Mouse (Mus musculus): ENCODE measurements around the gene Defb45.

DNA sequence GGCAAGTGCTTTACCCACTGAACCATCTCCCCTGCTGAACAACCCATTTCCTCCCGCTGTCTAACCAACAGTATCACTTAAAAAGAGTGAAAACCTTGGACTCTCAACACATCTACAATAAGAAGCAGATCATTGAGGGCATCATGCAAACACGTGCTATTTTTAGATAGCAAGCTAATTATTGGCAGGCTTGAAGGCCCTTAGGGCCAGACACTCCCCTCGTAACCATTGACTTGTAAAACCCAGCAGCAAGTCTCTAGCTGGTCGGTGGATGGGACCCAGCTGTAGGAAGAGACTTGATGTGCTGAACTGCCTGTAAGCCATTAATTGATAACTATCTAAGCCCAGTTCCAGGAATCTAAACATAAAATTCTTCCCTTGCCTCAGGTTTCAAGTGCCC lies 55.7 kb downstream of the Defb45 start:
- TF ChIP-seq POLR2A (IDR thresholded peaks at IDR 0.05; ENCODE audit: insufficient read depth, low read depth, low read length) (no peak), CTCF (IDR thresholded peaks at IDR 0.05) (no peak)

All from heart, adult 2 months (tissue).